23 mouse cellular contexts compared by ENCODE assay signal in the genomic region with DNA sequence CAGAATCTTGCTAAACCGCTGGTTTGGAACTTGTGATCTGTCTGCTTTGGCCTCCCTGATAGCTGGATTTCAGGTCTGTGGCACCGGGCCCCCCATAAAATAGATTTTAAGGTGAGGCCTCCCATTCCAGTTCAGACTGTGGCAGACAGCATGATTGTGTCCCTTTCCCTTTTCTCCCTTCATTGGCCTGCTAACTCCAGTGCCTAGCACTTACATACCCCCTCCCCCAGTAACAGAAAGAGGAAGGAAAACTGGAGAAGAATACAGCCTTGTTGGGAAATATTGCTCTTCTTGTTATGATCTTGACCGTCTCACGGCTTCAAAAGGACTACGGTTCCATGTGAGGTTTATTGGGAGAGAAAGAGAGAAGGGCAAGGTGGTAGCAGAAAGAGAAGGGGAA.
A peak's percentile ranks its signal among the peaks of the same experiment; 100 is the strongest.
DNase-seq lines count a peak whose midpoint lies in the region; ATAC-seq and TF ChIP-seq lines count a peak whose summit lies in the region.
"Had no signal": no experiment of that assay in that cellular context is flagged by ENCODE, and none has a peak within 500 bp of the region (broad histone marks: within the 10 kb centered on the region; RNA-seq: fewer than 3 reads in every experiment).

No protein-coding gene starts in this region.

- TF ChIP-seq EP300 in lung, postnatal 0 days (IDR thresholded peaks at IDR 0.05): no peak

- no peak overlapping the region for H3K9ac ChIP-seq in lung, postnatal 0 days (replicated peaks; ENCODE audit: low read depth)
- H3K9ac ChIP-seq in kidney, embryonic 16.5 days (replicated peaks; ENCODE audit: low read length): no peak overlapping the region
- H3K9ac ChIP-seq: forebrain, embryonic 13.5 days; heart, embryonic 13.5 days; hindbrain, embryonic 15.5 days had no signal

- H3K4me1 ChIP-seq in lung, postnatal 0 days (ENCODE audit: insufficient read depth, low read depth, low read length): no peaks in the 10 kb centered on the region
- H3K4me1 ChIP-seq in lung, adult 2 months (ENCODE audit: control insufficient read depth, insufficient read depth, low read length): no peaks in the 10 kb centered on the region; the same call in 1 of the 2 replicates
- peaks cover 33% of the 10 kb centered on the region for H3K4me1 ChIP-seq in bone marrow macrophage, adult 2 months (ENCODE audit: control insufficient read depth, insufficient read depth, low read length)
- H3K4me1 ChIP-seq in kidney, embryonic 16.5 days (ENCODE audit: insufficient read depth, low read length): peaks cover 11% of the 10 kb centered on the region
- H3K4me1 ChIP-seq: forebrain, embryonic 13.5 days; heart, embryonic 13.5 days; hindbrain, embryonic 15.5 days had no signal

- no peaks in the 10 kb centered on the region for H3K27me3 ChIP-seq in lung, postnatal 0 days (replicated peaks; ENCODE audit: insufficient read depth, low read length)
- H3K27me3 ChIP-seq in kidney, embryonic 16.5 days (ENCODE audit: insufficient read depth, low read length): no peaks in the 10 kb centered on the region
- H3K27me3 ChIP-seq: forebrain, embryonic 13.5 days; heart, embryonic 13.5 days; hindbrain, embryonic 15.5 days had no signal

- H3K27ac ChIP-seq in lung, postnatal 0 days (ENCODE audit: low read length): no peak overlapping the region
- peak overlapping the region; percentile 72 for H3K27ac ChIP-seq in bone marrow macrophage, adult 2 months (ENCODE audit: insufficient read depth, low read depth, low read length)
- H3K27ac ChIP-seq in kidney, embryonic 16.5 days (ENCODE audit: low read length): no peak overlapping the region
- H3K27ac ChIP-seq: forebrain, embryonic 10.5 days; forebrain, embryonic 13.5 days; heart, embryonic 13.5 days; hindbrain, embryonic 15.5 days had no signal

- no peak for TF ChIP-seq CTCF in lung, postnatal 0 days (IDR thresholded peaks at IDR 0.05)
- TF ChIP-seq CTCF in lung, adult 2 months (IDR thresholded peaks at IDR 0.05; ENCODE audit: insufficient read depth, low read length): no peak
- TF ChIP-seq CTCF in bone marrow macrophage, adult 2 months (IDR thresholded peaks at IDR 0.05; ENCODE audit: low read depth, low read length): no peak

- H3K9me3 ChIP-seq in lung, postnatal 0 days (ENCODE audit: low read length): no peaks in the 10 kb centered on the region
- no peaks in the 10 kb centered on the region for H3K9me3 ChIP-seq in kidney, embryonic 16.5 days (ENCODE audit: low read length)
- H3K9me3 ChIP-seq: forebrain, embryonic 10.5 days; forebrain, embryonic 13.5 days; heart, embryonic 13.5 days; hindbrain, embryonic 15.5 days had no signal

- no peak for TF ChIP-seq POLR2A in lung, adult 2 months (IDR thresholded peaks at IDR 0.05; ENCODE audit: borderline replicate concordance, extremely low read depth, low read depth, low read length)
- no peak for TF ChIP-seq POLR2A in bone marrow macrophage, adult 2 months (IDR thresholded peaks at IDR 0.05; ENCODE audit: borderline replicate concordance, low read depth, low read length)

- ATAC-seq in lung, postnatal 0 days: no peak
- ATAC-seq in common myeloid progenitor, adult 5-6 weeks (replicated peaks; ENCODE audit: low read depth, poor library complexity, severe bottlenecking): 0 out of 2 replicates have a peak, but pooled peaks have one; percentile 39
- peak; percentile 86 for ATAC-seq in megakaryocyte progenitor cell, adult 5-6 weeks (replicated peaks; ENCODE audit: poor library complexity)
- ATAC-seq in kidney, embryonic 16.5 days (ENCODE audit: low FRiP score, low TSS enrichment): no peak
- ATAC-seq: CD4-positive, CD25-positive, alpha-beta regulatory T cell, adult 4 months; forebrain, embryonic 13.5 days; forebrain, embryonic 16.5 days had no signal

- peak; percentile 37 for DNase-seq in lung, postnatal 0 days (ENCODE audit: low spot score)
- DNase-seq in lung, adult 2 months: no peak
- no peak for DNase-seq in cerebellum, adult 11 months
- DNase-seq: adrenal gland, adult 2 months; adrenal gland, postnatal 14 days; cerebellum, adult 2 months; cerebellum, adult 9-11 months; cerebellum, postnatal 36 days; gastrocnemius, postnatal 10 days; gastrocnemius, postnatal 36 days; heart, adult 18-20 months; heart, postnatal 14 days; heart, postnatal 4 days had no signal

- 83% methylated on average over 5 of the region's 5 CpGs for WGBS in lung, postnatal 0 days
- 83% methylated on average over 5 of the region's 5 CpGs for WGBS in lung, adult 2 months
- 91% methylated on average over 5 of the region's 5 CpGs for WGBS in kidney, embryonic 16.5 days

- no peak overlapping the region for H3K4me3 ChIP-seq in lung, postnatal 0 days (ENCODE audit: low read depth, low read length)
- H3K4me3 ChIP-seq in lung, adult 2 months (replicated peaks; ENCODE audit: extremely low read depth, low read depth, low read length): no peak overlapping the region
- H3K4me3 ChIP-seq in bone marrow macrophage, adult 2 months (ENCODE audit: insufficient read depth, low read length): no peak overlapping the region
- H3K4me3 ChIP-seq in kidney, embryonic 16.5 days (ENCODE audit: low read length): no peak overlapping the region
- H3K4me3 ChIP-seq: forebrain, embryonic 10.5 days; forebrain, embryonic 13.5 days; heart, embryonic 13.5 days; hindbrain, embryonic 15.5 days had no signal

- no peaks in the 10 kb centered on the region for H3K36me3 ChIP-seq in lung, postnatal 0 days (ENCODE audit: insufficient read depth, low read length)
- no peaks in the 10 kb centered on the region for H3K36me3 ChIP-seq in kidney, embryonic 16.5 days (ENCODE audit: insufficient read depth, low read length)
- H3K36me3 ChIP-seq: forebrain, embryonic 10.5 days; heart, embryonic 13.5 days; hindbrain, embryonic 15.5 days had no signal

- no peak overlapping the region for H3K4me2 ChIP-seq in lung, postnatal 0 days (replicated peaks; ENCODE audit: low read depth, low read length)
- no peak overlapping the region for H3K4me2 ChIP-seq in kidney, embryonic 16.5 days (replicated peaks; ENCODE audit: low read depth, low read length)
- H3K4me2 ChIP-seq: forebrain, embryonic 13.5 days; heart, embryonic 13.5 days; hindbrain, embryonic 15.5 days had no signal

Comparison
In these comparisons a context has a peak if more than half of its experiments do, and no peak if none do; other contexts are left out.
1. ATAC-seq: peak in common myeloid progenitor, adult 5-6 weeks (single experiment) and megakaryocyte progenitor cell, adult 5-6 weeks (single experiment); none in lung, postnatal 0 days (single experiment) and kidney, embryonic 16.5 days (single experiment).